Mouse (Mus musculus): ENCODE data around the gene Iba57. TPM values are rescaled to one million over a fixed set of nuclear protein-coding genes. Genes with fewer than 3 reads are reported as not detected.
A peak's percentile ranks its signal among the peaks of the same experiment; 100 is the strongest.
"Not testable (repeated sequence)": the region's sequence is repeated elsewhere in the genome, so short reads cannot be mapped to it uniquely, and the experiment has no call there.

The Iba57 gene
- 4.6 and 4.9 TPM in 2 replicates for polyA plus RNA-seq (2014; fragmentation: Nextera tagmentation; extraction: Ambion mirVana)

DNA sequence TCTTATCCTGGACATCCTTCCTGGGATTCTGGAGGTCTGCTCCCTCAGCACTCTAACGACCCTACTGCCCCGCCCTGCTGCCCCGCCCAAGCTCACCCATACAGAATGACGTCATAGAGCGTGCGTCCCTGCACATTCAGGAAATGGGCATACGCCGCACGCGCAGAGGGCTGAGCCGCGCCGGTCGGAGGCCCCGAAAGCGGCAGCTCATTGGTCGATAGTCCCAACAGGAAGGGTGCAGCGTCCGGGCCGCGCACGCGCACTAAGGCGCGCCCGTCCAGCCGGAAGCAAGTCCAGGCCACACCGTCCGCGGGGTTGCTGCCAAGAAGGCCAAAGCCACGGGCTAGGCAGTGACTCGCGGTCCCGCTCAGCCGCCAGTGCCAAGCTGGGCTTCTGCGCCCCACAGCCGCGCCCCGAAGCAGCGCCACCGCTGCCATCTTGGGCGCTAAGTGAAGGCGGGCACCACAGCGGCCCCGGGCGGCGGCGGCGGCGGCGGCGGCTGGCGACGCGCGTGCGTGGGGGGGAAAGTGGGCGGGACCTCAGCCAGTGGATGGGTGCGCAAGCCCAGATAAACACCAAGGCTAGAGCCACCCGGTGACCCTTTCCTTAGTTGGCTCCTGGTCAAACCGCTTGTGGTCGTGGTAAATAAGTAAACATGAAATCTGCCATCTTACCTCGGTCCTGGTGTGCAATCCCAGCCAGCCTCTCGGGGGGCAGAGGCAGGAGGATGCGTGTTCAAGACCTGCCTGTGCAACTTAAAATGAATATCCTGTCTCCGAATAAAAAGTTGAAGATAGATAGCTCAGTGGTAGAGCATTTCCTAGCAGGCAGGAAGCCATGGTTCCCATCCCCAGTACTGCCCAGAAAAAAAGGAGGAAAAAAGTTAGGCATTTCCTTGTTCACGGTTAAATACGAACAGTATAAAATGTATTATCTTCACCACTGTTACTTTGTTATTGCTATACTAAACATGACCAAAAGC, at the start of gene Iba57:
Gene Iba57, minus strand, starts transcription at position 485 of the 982 bp plus-strand sequence.
- Histone ChIP-seq H3K27ac (replicated peaks in 1 of 2; ENCODE audit: control insufficient read depth in 1 of 2, insufficient read depth in 1 of 2, low read depth in 2 of 2, low read length in 2 of 2) (peak within 1 kb of the TSS; percentile 98 to 99), H3K9ac (ENCODE audit: low read length) (peak within 1 kb of the TSS; percentile 87), H3K9me3 (ENCODE audit: control insufficient read depth, low read length) (no peaks in the 10 kb centered on the region), H3K4me1 (ENCODE audit: control insufficient read depth in 2 of 2, insufficient read depth in 2 of 2, low read length in 2 of 2) (peaks cover 7 to 30% of the 10 kb centered on the region in 2 experiments; a peak in 3 of 4 replicates), H3K4me2 (ENCODE audit: low read length) (peak within 1 kb of the TSS; percentile 86), H3K36me3 (ENCODE audit: control insufficient read depth, insufficient read depth, low read length) (peaks cover 6% of the 10 kb centered on the region), H3K4me3 (ENCODE audit: control insufficient read depth in 1 of 2, insufficient read depth in 1 of 2, low read depth in 1 of 2, low read length in 2 of 2) (peak within 1 kb of the TSS; percentile 70 to 78), H3K27me3 (ENCODE audit: control insufficient read depth, insufficient read depth, low read length) (no peaks in the 10 kb centered on the region)
- 2% methylated on average over 68 of the region's 68 CpGs for WGBS
- peak; percentile 96 for ATAC-seq (ENCODE audit: insufficient number of reproducible peaks, insufficient read depth, low FRiP score, low read depth)

DNA sequence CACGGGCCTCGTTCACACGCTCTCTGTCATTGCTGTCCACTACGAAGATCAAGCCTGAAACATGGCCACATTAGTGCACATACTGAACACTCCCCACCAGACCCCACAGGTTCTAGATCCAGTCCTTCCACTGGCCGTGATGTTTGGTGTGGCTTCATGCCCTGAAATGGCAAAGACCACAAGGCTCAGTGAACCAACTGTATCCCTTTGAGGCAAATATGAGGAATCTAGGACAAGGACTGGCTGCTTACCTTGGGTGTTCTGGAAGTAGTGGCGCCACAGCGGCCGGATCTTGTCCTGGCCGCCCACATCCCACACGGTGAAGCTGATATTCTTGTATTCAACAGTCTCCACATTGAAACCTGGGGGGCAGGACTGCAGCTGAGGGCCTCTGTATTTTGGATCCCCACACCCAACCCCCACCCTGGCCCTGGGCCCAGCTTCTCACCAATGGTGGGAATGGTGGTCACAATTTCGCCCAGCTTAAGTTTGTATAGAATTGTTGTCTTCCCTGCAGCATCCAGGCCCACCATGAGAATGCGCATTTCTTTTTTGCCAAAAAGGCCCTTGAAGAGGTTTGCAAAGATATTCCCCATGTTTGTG, 49.5 kb upstream of the Iba57 start:
- Histone ChIP-seq H3K36me3 (ENCODE audit: control insufficient read depth, insufficient read depth, low read length) (peaks cover 62% of the 10 kb centered on the region), H3K9me3 (ENCODE audit: control insufficient read depth, low read length) (no peaks in the 10 kb centered on the region), H3K27ac (replicated peaks in 1 of 2; ENCODE audit: control insufficient read depth in 1 of 2, insufficient read depth in 1 of 2, low read depth in 2 of 2, low read length in 2 of 2) (no peak overlapping the region), H3K9ac (ENCODE audit: low read length) (no peak overlapping the region), H3K4me1 (ENCODE audit: control insufficient read depth in 2 of 2, insufficient read depth in 2 of 2, low read length in 2 of 2) (peaks cover 2 to 40% of the 10 kb centered on the region in 2 experiments; a peak in 3 of 4 replicates), H3K4me2 (ENCODE audit: low read length) (no peak overlapping the region), H3K4me3 (ENCODE audit: control insufficient read depth in 1 of 2, insufficient read depth in 1 of 2, low read depth in 1 of 2, low read length in 2 of 2) (no peak overlapping the region), H3K27me3 (ENCODE audit: control insufficient read depth, insufficient read depth, low read length) (no peaks in the 10 kb centered on the region)
- ATAC-seq (ENCODE audit: insufficient number of reproducible peaks, insufficient read depth, low FRiP score, low read depth) = no peak
- 86% methylated on average over 12 of the region's 12 CpGs for WGBS

DNA sequence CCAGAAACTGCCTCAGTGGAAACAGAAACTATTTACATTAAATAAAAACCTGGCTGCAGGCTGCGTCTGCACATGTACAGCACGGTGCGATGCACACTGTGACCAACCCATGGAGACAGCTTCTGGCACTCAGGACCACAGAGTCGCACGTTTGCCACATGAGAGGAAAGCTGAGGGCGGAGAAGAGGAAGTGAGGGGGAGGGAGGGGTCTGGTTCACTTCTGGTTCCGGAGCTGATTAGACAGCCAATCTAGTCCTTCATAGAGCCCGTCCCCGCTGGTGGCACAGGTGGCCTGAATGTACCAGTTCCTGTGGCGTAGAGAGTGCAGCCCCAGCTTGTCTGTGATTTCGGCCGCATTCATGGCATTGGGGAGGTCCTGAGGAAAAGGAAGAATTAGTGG, 48.8 kb upstream of the Iba57 start:
- not testable (repeated sequence) for H3K4me2 ChIP-seq (ENCODE audit: low read length); H3K4me3 ChIP-seq (ENCODE audit: control insufficient read depth in 1 of 2, insufficient read depth in 1 of 2, low read depth in 1 of 2, low read length in 2 of 2); H3K9me3 ChIP-seq (ENCODE audit: control insufficient read depth, low read length); H3K9ac ChIP-seq (ENCODE audit: low read length); H3K27ac ChIP-seq (replicated peaks in 1 of 2; ENCODE audit: control insufficient read depth in 1 of 2, insufficient read depth in 1 of 2, low read depth in 2 of 2, low read length in 2 of 2); ATAC-seq (ENCODE audit: insufficient number of reproducible peaks, insufficient read depth, low FRiP score, low read depth); H3K27me3 ChIP-seq (ENCODE audit: control insufficient read depth, insufficient read depth, low read length)
- 71% methylated on average over 12 of the region's 12 CpGs for WGBS
- Histone ChIP-seq H3K36me3 (ENCODE audit: control insufficient read depth, insufficient read depth, low read length) (peaks cover 57% of the 10 kb centered on the region), H3K4me1 (ENCODE audit: control insufficient read depth in 2 of 2, insufficient read depth in 2 of 2, low read length in 2 of 2) (peaks cover 2 to 33% of the 10 kb centered on the region in 2 experiments; a peak in 3 of 4 replicates)

DNA sequence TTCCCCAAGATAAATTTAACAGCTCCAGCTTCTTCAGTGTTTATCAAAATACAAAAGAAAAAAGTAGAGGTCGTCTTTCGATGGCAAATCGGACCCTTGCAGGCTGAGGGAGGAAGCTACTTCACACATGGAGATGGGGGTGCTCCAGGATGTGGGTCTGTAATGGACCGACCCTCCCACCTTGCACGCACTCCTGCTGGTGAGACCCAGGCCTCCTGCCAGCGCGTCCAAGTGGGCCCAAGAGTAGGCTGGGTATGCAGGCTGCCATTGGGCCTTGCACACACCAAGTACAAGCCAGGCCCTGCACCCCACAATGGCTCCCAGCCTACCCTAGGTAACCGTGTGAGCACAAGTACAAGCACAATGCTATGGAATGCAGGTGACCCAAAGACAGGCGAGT, 48.0 kb upstream of the Iba57 start:
- WGBS = 84% methylated on average over 8 of the region's 9 CpGs
- not testable (repeated sequence) for H3K27ac ChIP-seq (replicated peaks in 1 of 2; ENCODE audit: control insufficient read depth in 1 of 2, insufficient read depth in 1 of 2, low read depth in 2 of 2, low read length in 2 of 2); H3K27me3 ChIP-seq (ENCODE audit: control insufficient read depth, insufficient read depth, low read length); ATAC-seq (ENCODE audit: insufficient number of reproducible peaks, insufficient read depth, low FRiP score, low read depth); H3K4me3 ChIP-seq (ENCODE audit: control insufficient read depth in 1 of 2, insufficient read depth in 1 of 2, low read depth in 1 of 2, low read length in 2 of 2); H3K9ac ChIP-seq (ENCODE audit: low read length); H3K4me2 ChIP-seq (ENCODE audit: low read length); H3K9me3 ChIP-seq (ENCODE audit: control insufficient read depth, low read length)
- peaks cover 65% of the 10 kb centered on the region for H3K36me3 ChIP-seq (ENCODE audit: control insufficient read depth, insufficient read depth, low read length)
- peaks cover 2 to 29% of the 10 kb centered on the region in 2 experiments; a peak in 3 of 4 replicates for H3K4me1 ChIP-seq (ENCODE audit: control insufficient read depth in 2 of 2, insufficient read depth in 2 of 2, low read length in 2 of 2)

DNA sequence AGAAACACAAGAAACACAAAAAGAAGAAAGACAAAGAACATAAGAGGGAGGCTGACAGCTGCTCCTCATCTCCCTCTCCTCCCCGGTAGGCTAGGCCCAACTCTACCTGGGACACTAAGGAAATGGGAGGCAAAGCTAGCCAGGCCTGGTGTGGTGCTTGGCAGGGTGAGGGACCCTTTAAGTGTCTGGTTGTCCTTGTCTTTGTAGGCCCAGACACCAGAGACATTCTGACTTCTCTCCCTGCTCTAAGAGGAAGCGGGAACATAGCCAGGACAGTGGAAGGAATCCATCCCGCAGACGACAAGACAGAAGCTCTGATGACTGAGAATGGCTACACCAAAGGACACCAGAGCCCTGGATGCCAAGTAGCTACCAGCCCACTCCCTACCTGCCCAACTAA, 46.5 kb upstream of the Iba57 start:
- ATAC-seq (ENCODE audit: insufficient number of reproducible peaks, insufficient read depth, low FRiP score, low read depth) = no peak
- H3K9me3 ChIP-seq (ENCODE audit: control insufficient read depth, low read length) = no peaks in the 10 kb centered on the region
- no peak overlapping the region for H3K4me3 ChIP-seq (ENCODE audit: control insufficient read depth in 1 of 2, insufficient read depth in 1 of 2, low read depth in 1 of 2, low read length in 2 of 2)
- peaks cover 79% of the 10 kb centered on the region for H3K36me3 ChIP-seq (ENCODE audit: control insufficient read depth, insufficient read depth, low read length)
- no peak overlapping the region for H3K27ac ChIP-seq (replicated peaks in 1 of 2; ENCODE audit: control insufficient read depth in 1 of 2, insufficient read depth in 1 of 2, low read depth in 2 of 2, low read length in 2 of 2)
- no peak overlapping the region for H3K4me2 ChIP-seq (ENCODE audit: low read length)
- no peaks in the 10 kb centered on the region for H3K27me3 ChIP-seq (ENCODE audit: control insufficient read depth, insufficient read depth, low read length)
- peaks cover 2 to 29% of the 10 kb centered on the region in 2 experiments; a peak in 3 of 4 replicates for H3K4me1 ChIP-seq (ENCODE audit: control insufficient read depth in 2 of 2, insufficient read depth in 2 of 2, low read length in 2 of 2)
- 71% methylated on average over 4 of the region's 4 CpGs for WGBS
- H3K9ac ChIP-seq (ENCODE audit: low read length) = no peak overlapping the region

DNA sequence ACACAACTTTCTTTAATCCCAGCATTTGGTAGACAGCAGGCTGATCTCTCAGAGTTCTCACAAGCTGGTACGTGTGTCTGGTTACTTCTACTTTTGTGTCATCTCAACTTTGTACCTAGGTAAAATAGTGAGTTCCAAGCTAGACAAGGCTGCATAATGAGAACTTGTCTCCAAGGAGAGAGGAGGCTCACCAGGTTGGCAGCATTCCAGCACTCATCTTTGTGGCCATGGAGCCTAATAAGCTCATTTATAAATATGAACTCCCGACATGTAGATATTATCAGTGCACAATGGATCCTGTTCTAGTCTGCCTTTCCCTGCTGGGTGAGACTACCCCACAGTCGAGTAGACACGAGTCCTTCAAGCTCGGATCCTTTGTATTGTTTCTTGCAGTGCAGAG, 46.0 kb upstream of the Iba57 start:
- H3K4me2 ChIP-seq (ENCODE audit: low read length) = peak overlapping the region; percentile 75
- no peak overlapping the region for H3K4me3 ChIP-seq (ENCODE audit: control insufficient read depth in 1 of 2, insufficient read depth in 1 of 2, low read depth in 1 of 2, low read length in 2 of 2)
- no peak for ATAC-seq (ENCODE audit: insufficient number of reproducible peaks, insufficient read depth, low FRiP score, low read depth)
- no peak overlapping the region for H3K9ac ChIP-seq (ENCODE audit: low read length)
- peaks cover 79% of the 10 kb centered on the region for H3K36me3 ChIP-seq (ENCODE audit: control insufficient read depth, insufficient read depth, low read length)
- no peaks in the 10 kb centered on the region for H3K9me3 ChIP-seq (ENCODE audit: control insufficient read depth, low read length)
- H3K27ac ChIP-seq (replicated peaks in 1 of 2; ENCODE audit: control insufficient read depth in 1 of 2, insufficient read depth in 1 of 2, low read depth in 2 of 2, low read length in 2 of 2) = peak overlapping the region in 1 of 2 experiments; percentile 93; a peak in 1 of 4 replicates
- peaks cover 2 to 29% of the 10 kb centered on the region in 2 experiments; a peak in 3 of 4 replicates for H3K4me1 ChIP-seq (ENCODE audit: control insufficient read depth in 2 of 2, insufficient read depth in 2 of 2, low read length in 2 of 2)
- WGBS = 70% methylated on average over 5 of the region's 5 CpGs
- H3K27me3 ChIP-seq (ENCODE audit: control insufficient read depth, insufficient read depth, low read length) = no peaks in the 10 kb centered on the region

DNA sequence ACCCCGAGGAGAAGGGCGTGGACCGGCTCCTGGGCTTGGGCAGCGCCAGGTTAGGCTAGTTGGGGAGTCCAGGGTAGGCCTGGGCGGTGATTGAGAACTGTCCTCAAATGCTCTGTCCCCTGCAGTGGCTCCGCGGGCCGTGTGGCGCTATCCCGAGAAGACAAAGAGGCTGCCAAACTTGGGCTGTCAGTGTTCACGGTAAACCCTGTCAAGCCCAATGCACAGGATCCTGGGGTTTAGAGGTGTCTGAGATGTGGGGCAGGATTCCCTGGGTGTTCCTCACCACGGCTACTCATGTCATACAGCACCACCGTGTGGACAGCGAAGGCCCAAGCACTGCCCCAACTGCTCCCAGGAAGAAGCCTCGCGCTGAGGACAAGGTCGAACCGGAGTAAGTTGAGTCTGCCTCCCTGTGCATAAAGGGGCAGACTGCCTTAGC, 45.5 kb upstream of the Iba57 start:
- no peaks in the 10 kb centered on the region for H3K27me3 ChIP-seq (ENCODE audit: control insufficient read depth, insufficient read depth, low read length)
- peak; percentile 31 for ATAC-seq (ENCODE audit: insufficient number of reproducible peaks, insufficient read depth, low FRiP score, low read depth)
- H3K27ac ChIP-seq (replicated peaks in 1 of 2; ENCODE audit: control insufficient read depth in 1 of 2, insufficient read depth in 1 of 2, low read depth in 2 of 2, low read length in 2 of 2) = peak overlapping the region; percentile 20 to 93; a peak in 2 of 4 replicates
- peak overlapping the region; percentile 75 for H3K4me2 ChIP-seq (ENCODE audit: low read length)
- 6% methylated on average over 18 of the region's 18 CpGs for WGBS
- peaks cover 79% of the 10 kb centered on the region for H3K36me3 ChIP-seq (ENCODE audit: control insufficient read depth, insufficient read depth, low read length)
- no peaks in the 10 kb centered on the region for H3K9me3 ChIP-seq (ENCODE audit: control insufficient read depth, low read length)
- peak overlapping the region; percentile 75 to 79 for H3K4me3 ChIP-seq (ENCODE audit: control insufficient read depth in 1 of 2, insufficient read depth in 1 of 2, low read depth in 1 of 2, low read length in 2 of 2)
- peak overlapping the region; percentile 90 for H3K9ac ChIP-seq (ENCODE audit: low read length)
- H3K4me1 ChIP-seq (ENCODE audit: control insufficient read depth in 2 of 2, insufficient read depth in 2 of 2, low read length in 2 of 2) = peaks cover 2 to 25% of the 10 kb centered on the region in 2 experiments; a peak in 3 of 4 replicates

Data from heart, embryonic 14.5 days (tissue).